ENCODE assay signal across 11 mouse cellular contexts in genomic region chr1:186145444-186145843, GRCm38 (mm10). TPM values are rescaled to one million over a fixed set of nuclear protein-coding genes. Genes with fewer than 3 reads are reported as not detected.
A peak's percentile ranks its signal among the peaks of the same experiment; 100 is the strongest.
DNase-seq lines count a peak whose midpoint lies in the region; ATAC-seq and TF ChIP-seq lines count a peak whose summit lies in the region.
"Had no signal": no experiment of that assay in that cellular context is flagged by ENCODE, and none has a peak within 500 bp of the region (broad histone marks: within the 10 kb centered on the region; RNA-seq: fewer than 3 reads in every experiment).

No protein-coding gene starts in this region.

- H3K27ac ChIP-seq in kidney, postnatal 0 days, result no peak overlapping the region
- no peak overlapping the region for H3K27ac ChIP-seq in kidney, embryonic 16.5 days (ENCODE audit: low read length)
- H3K27ac ChIP-seq in embryonic facial prominence, embryonic 15.5 days (replicated peaks), result peak overlapping the region; percentile 69

- H3K4me2 ChIP-seq in kidney, postnatal 0 days (ENCODE audit: low read length), result 0 out of 2 replicates have a peak overlapping the region, but pooled peaks have one; percentile 16
- H3K4me2 ChIP-seq in kidney, embryonic 16.5 days (replicated peaks; ENCODE audit: low read depth, low read length), result no peak overlapping the region
- peak overlapping the region; percentile 26 for H3K4me2 ChIP-seq in embryonic facial prominence, embryonic 15.5 days (replicated peaks)

- no peak for ATAC-seq in kidney, postnatal 0 days (replicated peaks; ENCODE audit: low FRiP score, low read depth)
- ATAC-seq in kidney, embryonic 16.5 days (ENCODE audit: low FRiP score, low TSS enrichment), result no peak
- ATAC-seq in embryonic facial prominence, embryonic 15.5 days (ENCODE audit: insufficient number of reproducible peaks, low FRiP score, low TSS enrichment, low read depth), result peak; percentile 65; the same call in 1 of the 2 replicates

- H3K4me1 ChIP-seq in kidney, postnatal 0 days (replicated peaks; ENCODE audit: insufficient read depth, low read length), result no peaks in the 10 kb centered on the region
- 0 out of 2 replicates have a peak, but pooled peaks cover 5% of the 10 kb centered on the region for H3K4me1 ChIP-seq in kidney, embryonic 16.5 days (ENCODE audit: insufficient read depth, low read length)
- H3K4me1 ChIP-seq in embryonic facial prominence, embryonic 15.5 days, result peaks cover 6% of the 10 kb centered on the region; the same call in 1 of the 2 replicates

- no peak for TF ChIP-seq CTCF in kidney, postnatal 0 days (IDR thresholded peaks at IDR 0.05; ENCODE audit: low read depth)

- no peaks in the 10 kb centered on the region for H3K9me3 ChIP-seq in kidney, postnatal 0 days (replicated peaks; ENCODE audit: low read length)
- no peaks in the 10 kb centered on the region for H3K9me3 ChIP-seq in kidney, embryonic 16.5 days (ENCODE audit: low read length)
- no peaks in the 10 kb centered on the region for H3K9me3 ChIP-seq in embryonic facial prominence, embryonic 15.5 days (replicated peaks)

- H3K27me3 ChIP-seq in kidney, postnatal 0 days (ENCODE audit: insufficient read depth, low read length), result no peaks in the 10 kb centered on the region
- no peaks in the 10 kb centered on the region for H3K27me3 ChIP-seq in kidney, embryonic 16.5 days (ENCODE audit: insufficient read depth, low read length)
- no peaks in the 10 kb centered on the region for H3K27me3 ChIP-seq in embryonic facial prominence, embryonic 15.5 days

- 24% methylated on average over 6 of the region's 6 CpGs for WGBS in kidney, postnatal 0 days
- 37% methylated on average over 6 of the region's 6 CpGs for WGBS in kidney, embryonic 16.5 days
- 27% methylated on average over 6 of the region's 6 CpGs for WGBS in embryonic facial prominence, embryonic 15.5 days

- no peaks in the 10 kb centered on the region for H3K36me3 ChIP-seq in kidney, postnatal 0 days (ENCODE audit: insufficient read depth, low read length)
- H3K36me3 ChIP-seq in kidney, embryonic 16.5 days (ENCODE audit: insufficient read depth, low read length), result no peaks in the 10 kb centered on the region
- H3K36me3 ChIP-seq in embryonic facial prominence, embryonic 15.5 days, result no peaks in the 10 kb centered on the region

- no peak overlapping the region for H3K4me3 ChIP-seq in kidney, postnatal 0 days (replicated peaks; ENCODE audit: low read depth, low read length)
- no peak overlapping the region for H3K4me3 ChIP-seq in kidney, embryonic 16.5 days (ENCODE audit: low read length)
- H3K4me3 ChIP-seq in embryonic facial prominence, embryonic 15.5 days (replicated peaks), result peak overlapping the region; percentile 21

- H3K9ac ChIP-seq in kidney, postnatal 0 days (ENCODE audit: low read depth, low read length), result no peak overlapping the region
- no peak overlapping the region for H3K9ac ChIP-seq in kidney, embryonic 16.5 days (replicated peaks; ENCODE audit: low read length)
- H3K9ac ChIP-seq in embryonic facial prominence, embryonic 15.5 days, result no peak overlapping the region

- DNase-seq in kidney, postnatal 0 days (ENCODE audit: low spot score), result peak; percentile 19
- peak; percentile 44 for DNase-seq in embryo, embryonic 10.5 days (ENCODE audit: low spot score)
- peak; percentile 41 for DNase-seq in lung, postnatal 36 days
- no peak for DNase-seq in adrenal gland, postnatal 4 days (ENCODE audit: low spot score in 2 of 2)
- DNase-seq in gastrocnemius, postnatal 25 days, result no peak
- DNase-seq: cerebellum, adult 11-12 months; kidney, adult 18-20 months; right cerebral cortex, postnatal 4 days; thymus, postnatal 14 days had no signal

RNA-seq across cellular contexts. Expression of gene Lyplal1, which starts 28.3 kb away (rescaled TPM):
- polyA plus RNA-seq in kidney, postnatal 0 days (2015; fragmentation: Nextera tagmentation; extraction: Ambion mirVana), result 32.1 and 35.0 TPM in 2 replicates
- 23.4 and 27.0 TPM in 2 replicates for polyA plus RNA-seq in kidney, embryonic 16.5 days (2015; fragmentation: Nextera tagmentation; extraction: Ambion mirVana)
- polyA plus RNA-seq in embryonic facial prominence, embryonic 15.5 days (2015; fragmentation: Nextera tagmentation; extraction: Ambion mirVana), result 16.0 and 17.1 TPM in 2 replicates
- 10 to 100 TPM; 21.8 to 23.9 TPM for total RNA-seq in adrenal gland, postnatal 4 days (2021)
- 1 to 10 TPM; 1.4 to 2.4 TPM for total RNA-seq in gastrocnemius, postnatal 25 days (2021)

Comparison
In these comparisons a context has a peak if more than half of its experiments do, and no peak if none do; other contexts are left out.
1. DNase-seq: peak in kidney, postnatal 0 days (single experiment), embryo, embryonic 10.5 days (single experiment) and lung, postnatal 36 days (single experiment); none in adrenal gland, postnatal 4 days (0 of 2) and gastrocnemius, postnatal 25 days (single experiment).